Mouse (Mus musculus): Measurements from ENCODE around the gene B3gat1. TPM values are rescaled to one million over a fixed set of nuclear protein-coding genes. Genes with fewer than 3 reads are reported as not detected.

Gene B3gat1
- 192 and 233 TPM in 2 replicates for polyA plus RNA-seq (2012; rRNA removed)

DNA sequence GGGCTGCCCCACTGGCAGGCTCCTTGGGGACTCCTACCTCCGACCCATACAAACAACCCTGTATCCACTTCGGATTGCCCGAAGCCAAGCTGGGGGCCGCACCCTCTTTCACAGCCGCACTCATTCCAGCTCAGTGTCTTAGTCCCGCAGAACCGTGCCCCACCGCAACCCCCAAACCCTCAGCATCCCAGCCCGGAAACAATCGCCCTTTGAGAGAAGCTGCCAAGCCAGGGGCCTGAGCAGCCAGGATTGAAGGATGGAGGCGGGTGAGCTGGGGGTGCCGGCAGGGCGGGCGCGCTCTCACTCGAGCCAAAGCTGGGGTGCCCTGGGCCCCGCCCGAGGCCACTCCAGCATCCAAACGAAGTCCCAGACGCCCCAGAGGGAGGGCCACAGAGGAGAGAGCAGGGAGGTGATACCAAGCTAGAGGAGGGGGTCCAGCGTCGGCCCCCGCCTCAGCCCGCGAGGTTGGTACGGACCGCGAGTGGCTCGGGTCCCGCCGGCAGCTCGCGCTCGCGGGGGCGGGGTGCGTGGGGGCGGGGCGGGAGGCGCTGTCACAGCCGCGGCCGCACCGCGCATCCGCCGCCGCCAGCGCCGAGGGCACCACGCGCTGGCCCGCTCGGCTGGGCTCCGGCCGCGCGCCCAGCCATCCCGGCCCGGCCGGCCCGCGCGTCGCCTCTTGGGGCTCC is at the start of gene B3gat1:
TSS of gene B3gat1 (plus strand) at position 523 of the 686 bp plus-strand sequence.
- DNase-seq (ENCODE audit: extremely low spot score in 1 of 2, low spot score in 1 of 2) = peak in 1 of 2 experiments; percentile 53

DNA sequence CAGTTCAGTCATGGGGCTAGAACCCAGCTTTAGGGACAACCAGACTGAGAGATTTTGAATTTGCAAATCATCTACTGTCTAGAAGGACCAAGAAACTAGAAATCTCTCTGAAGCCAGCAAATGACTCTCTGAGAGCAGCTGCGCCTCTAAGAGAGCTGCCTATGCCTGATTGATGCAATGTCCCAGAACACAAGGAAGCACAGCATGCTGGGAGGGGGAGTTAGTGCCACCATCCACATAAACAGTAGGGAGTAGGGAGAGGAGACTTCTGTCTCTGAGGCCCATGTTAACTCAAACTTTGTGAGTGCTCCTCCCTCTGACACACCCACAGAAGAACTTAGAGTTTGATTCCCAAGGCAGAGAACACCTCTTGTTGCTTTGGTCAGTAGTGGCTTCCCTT is 44.4 kb upstream of the B3gat1 start:
- no peak for DNase-seq (ENCODE audit: extremely low spot score in 1 of 2, low spot score in 1 of 2)

DNA sequence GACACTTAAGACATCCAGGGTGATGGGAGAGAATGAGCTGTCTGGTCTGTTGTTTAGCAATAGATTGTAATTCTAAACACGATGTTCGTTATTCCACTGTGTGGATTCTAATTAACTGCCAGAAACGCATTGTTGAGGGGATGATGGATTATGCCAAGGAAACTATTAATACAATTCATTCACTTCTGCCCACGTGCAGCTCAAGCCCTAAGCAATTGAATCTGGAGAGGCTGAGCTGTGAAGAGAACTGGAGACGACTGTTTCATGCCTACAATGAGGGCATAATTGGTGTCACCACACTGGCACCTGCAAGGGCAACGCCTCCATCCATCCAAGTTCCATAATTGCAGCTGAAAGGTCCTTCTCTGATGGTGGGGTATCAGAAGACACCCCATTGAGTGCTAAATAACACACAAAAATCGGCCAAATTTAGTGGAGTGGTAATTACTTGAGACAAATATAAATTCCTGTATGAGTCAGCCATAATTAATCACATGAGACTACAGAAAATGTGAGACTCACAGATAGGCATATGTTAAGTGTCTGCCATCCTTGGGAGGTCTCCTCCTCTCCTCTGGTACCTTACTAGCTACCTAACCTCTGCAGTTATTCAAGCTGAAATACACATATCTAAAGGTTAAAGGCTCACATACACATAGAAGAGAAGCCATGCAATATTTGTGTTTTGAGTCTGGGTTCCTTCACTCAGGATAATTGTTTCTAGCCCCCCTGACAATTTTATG is 43.4 kb upstream of the B3gat1 start:
- peak in 1 of 2 experiments; percentile 17 for DNase-seq (ENCODE audit: extremely low spot score in 1 of 2, low spot score in 1 of 2)

DNA sequence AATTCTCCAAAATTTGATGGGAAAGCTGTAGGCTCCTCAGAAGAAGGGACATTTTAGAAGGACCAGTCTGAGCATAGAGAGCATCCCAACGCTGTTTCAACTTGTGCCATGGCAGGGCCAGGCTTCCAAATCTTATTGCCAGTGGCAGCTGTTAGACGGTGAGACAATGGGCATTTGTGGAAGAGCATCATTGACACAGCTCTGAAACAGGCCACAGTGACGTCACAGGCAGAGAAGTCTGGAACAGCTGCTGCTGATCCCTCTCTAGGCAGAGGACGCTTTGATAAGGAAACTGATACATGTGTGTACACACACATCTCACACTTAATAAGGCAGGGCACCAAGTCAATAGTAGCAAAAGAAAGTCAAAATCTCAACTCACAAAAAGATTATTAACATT is 40.9 kb upstream of the B3gat1 start:
- DNase-seq (ENCODE audit: extremely low spot score in 1 of 2, low spot score in 1 of 2) = peak in 1 of 2 experiments; percentile 17

DNA sequence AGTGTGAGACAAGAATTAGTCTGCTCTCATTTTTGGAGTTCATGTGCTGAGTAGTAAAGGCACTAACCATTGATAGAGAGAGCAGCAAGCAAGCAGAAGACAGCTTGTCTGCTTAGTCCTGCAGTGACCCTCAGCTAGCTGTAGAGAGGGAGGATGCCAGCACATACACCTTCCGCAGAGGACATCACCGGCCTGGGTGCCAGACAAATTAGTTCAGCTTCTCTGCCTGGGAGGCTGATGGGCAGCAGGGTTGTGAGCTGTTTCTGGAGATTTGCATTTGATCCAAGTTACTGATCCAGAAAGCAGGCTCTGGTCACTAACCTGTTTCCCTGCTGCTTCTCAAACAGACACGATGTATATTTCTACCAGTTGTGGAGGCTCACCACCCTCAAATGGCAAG is 38.9 kb upstream of the B3gat1 start:
- DNase-seq (ENCODE audit: extremely low spot score in 1 of 2, low spot score in 1 of 2) = no peak

DNA sequence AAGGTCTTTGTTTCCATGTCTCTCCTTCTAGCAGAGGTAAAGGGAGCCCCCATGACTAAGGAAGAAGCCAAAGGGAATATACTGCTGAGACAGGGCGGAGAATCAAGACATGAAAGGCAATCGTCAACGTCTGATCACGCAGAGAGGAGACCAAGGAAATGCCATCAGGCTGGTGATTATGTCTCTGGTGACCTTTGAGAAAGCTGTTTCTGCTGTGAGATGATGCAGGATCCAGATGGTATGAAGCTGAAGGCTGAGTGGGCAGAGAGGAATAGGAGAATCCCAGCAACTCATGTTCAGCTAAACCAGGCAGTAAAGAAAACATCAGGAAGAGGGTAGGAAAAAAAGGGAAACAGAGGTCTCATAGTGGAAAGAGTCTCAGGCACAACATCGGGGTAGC is 38.4 kb upstream of the B3gat1 start:
- DNase-seq (ENCODE audit: extremely low spot score in 1 of 2, low spot score in 1 of 2) = peak; percentile 41 to 62

DNA sequence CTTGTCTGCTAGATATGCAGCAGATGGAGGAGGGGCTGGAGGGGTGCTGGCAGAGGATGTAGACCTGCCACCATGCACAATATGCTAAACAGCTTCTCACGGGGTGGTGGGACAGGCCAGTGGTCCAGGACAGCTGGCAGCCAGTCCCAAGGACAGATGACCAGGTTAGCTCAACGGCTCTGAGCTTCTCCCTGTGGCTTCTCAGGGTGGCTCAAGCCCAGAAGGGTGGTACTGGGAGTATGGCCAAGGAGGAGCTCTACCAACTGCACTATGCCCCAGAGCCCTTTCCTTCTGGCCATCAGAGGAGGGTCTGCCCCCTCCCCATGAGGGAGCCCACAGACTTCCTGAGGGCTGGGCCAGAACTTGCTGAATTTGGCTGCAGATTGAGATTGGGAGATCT is 35.2 kb upstream of the B3gat1 start:
- no peak for DNase-seq (ENCODE audit: extremely low spot score in 1 of 2, low spot score in 1 of 2)

DNA sequence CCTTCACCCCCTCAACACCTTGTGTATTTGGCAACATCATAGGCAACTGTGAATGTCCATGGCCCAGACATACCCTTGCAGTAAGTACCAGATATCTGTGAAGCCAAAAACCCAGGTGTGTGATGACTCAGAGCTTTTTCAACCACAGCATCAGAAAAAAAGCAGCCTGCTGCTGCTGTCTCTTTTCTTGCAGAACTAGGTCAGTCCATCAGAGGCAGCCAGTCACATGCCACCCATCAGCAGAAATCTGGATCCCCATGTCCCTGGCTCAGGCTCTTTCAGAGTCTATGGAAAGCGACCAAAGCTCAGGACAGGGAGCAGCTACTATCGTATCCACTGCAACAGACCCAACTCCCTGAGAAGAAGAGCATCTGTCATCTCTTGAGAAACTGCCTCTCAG is 33.2 kb upstream of the B3gat1 start:
- DNase-seq (ENCODE audit: extremely low spot score in 1 of 2, low spot score in 1 of 2) = peak; percentile 28 to 49

DNA sequence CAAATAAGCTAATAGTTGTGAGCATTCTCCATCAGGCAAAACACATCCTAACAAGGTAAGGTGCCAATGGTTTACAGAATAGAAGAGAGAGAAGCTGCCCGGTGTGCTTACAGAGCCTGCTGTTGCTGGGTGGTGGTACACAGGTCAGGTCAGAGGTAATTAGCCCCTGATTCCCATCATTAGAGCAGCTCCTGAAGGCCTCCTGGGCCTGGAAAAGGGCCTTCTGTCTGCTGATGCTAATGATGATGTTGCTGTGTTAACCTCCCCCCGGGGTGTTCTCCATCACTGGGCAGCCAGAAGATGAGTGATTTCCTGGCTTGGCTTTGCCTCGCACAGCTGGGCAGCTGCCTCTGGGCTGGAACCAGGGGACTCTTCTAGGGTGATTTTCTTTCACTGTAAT is 15.1 kb upstream of the B3gat1 start:
- no peak for DNase-seq (ENCODE audit: extremely low spot score in 1 of 2, low spot score in 1 of 2)

DNA sequence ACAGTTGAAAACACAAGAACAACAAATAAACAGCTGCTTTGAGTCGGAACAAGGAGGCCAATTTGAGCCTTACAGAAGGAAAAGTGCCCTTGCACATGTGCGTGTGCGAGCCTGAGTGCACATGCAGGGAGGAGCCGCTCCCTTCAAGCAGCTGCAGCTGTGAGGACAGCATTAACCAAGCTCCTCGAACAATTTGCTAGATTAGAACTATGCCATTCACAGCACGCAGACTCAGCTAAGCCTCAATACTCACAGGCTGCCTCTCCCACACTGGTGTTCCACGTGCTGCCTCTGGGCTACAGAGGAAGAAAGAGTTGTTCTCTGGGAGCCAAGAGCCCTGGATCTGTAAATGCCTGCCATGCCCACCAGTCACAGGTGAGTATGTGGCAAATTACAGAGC is 11.8 kb upstream of the B3gat1 start:
- DNase-seq (ENCODE audit: extremely low spot score in 1 of 2, low spot score in 1 of 2) = no peak

DNA sequence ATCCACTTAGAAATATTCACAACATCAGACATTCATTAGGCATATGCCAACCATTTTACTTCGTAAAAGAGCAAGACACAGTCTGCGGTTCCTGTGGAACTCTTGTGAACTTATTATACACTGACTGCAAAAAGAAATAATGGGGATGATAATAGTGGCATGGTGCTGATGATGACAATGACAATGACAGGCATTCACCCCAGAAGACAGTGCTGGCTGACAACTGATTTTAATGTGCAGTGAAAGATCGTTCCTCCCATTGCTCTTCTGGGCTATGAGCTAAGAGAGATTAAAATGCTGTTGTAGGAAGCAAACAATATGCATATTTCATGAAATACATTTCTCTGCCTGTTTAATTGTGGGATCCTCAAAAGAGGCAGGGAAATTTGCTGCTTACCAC is 7.8 kb upstream of the B3gat1 start:
- no peak for DNase-seq (ENCODE audit: extremely low spot score in 1 of 2, low spot score in 1 of 2)

DNA sequence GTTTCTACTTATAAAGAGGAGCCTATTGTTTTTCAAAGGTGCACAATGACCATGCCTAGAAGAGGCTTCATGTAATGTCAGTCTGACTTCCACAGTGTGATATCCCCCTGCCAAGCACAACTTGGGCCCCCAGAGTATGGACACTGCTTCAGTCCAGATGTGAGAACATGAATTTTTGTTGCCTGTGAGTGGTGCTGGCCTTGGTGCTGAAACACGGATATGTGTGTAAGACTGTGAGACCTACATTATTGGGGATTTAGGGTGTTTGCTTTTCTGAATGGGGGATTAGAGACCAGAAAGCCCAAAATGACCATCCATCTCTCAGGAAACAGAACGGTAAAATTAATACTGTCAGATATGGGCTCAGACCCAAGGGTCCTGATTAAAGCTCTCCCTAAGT is 6.1 kb upstream of the B3gat1 start:
- DNase-seq (ENCODE audit: extremely low spot score in 1 of 2, low spot score in 1 of 2) = no peak

DNA sequence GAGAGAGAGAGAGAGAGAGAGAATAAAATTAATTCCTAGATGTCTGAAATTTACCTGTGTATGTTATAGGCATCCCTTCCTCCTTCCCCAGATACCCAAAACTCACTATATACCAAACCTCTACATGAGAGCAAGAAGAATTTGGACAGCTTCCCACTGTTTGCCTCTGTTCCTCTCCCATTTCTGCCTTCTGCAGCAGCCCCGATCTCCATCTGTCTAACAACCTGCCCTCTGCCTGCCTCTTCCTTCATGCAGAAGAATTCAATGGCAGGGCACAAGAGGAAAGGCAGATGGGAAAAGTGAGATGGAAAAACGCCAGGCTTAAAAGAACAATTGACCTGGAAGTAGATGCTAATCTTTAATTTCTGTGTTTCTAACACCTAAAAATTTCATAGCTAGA is 5.0 kb upstream of the B3gat1 start:
- peak in 1 of 2 experiments; percentile 52 for DNase-seq (ENCODE audit: extremely low spot score in 1 of 2, low spot score in 1 of 2)

DNA sequence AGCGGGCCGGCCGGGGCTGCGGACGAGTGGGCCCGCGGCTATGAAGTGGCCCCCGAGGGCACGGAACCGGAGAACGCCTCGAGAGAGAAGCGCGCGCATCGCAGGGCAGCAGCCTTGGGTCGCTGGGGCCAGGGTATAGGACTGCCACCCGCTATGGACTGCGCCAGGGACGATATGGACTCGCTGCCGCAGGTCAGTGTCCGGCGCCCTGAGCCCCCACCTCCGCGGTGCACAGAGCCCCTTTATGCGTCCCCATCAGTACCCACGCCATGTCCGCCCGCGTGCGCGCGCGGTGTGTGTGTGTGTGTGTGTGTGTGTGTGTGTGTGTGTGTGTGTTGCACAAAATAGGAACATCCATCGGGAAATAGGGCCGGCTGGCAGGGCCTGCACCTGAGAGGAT is 458 bp downstream of the B3gat1 start:
- peak in 1 of 2 experiments; percentile 47 for DNase-seq (ENCODE audit: extremely low spot score in 1 of 2, low spot score in 1 of 2)

DNA sequence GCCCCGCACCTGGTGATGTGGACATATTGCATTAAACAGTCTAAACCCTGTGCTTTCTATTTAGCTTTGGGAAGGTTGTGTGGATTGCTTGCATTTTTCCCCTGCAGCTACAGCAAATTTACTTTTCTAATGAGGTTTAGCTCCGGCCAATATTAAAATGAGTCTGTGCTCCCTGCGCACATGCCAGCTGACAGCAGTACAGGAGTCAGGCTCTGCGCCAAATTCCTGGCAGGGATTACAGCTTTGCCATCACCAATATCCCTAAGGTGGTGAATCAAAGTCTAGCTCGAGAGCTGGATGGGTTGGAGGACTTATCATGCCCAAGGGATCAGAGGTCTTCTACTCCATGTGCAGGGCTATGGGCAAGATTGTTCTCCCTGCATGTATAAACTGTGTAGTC is 3.6 kb downstream of the B3gat1 start:
- DNase-seq (ENCODE audit: extremely low spot score in 1 of 2, low spot score in 1 of 2) = no peak

DNA sequence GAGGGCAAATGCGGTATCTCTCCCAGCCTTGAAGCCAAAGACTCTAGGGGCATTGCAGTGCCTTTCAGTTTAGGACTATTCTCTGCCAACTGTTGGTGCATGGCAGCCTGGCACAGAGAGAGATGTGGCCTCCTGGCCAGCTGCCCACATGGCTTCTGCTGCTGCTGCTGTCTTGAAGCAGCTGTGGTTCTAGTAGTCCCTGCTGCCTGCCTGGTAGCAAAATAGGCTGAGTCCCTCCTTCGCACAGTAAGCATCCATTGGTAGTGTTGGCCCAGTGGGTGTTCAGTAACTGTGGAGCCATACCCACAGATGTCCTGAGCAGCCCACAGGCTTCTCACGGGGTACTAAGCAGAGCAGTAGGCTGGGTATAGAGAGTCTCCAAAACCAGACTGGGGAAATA is 9.3 kb downstream of the B3gat1 start:
- DNase-seq (ENCODE audit: extremely low spot score in 1 of 2, low spot score in 1 of 2) = peak; percentile 68 to 71

DNA sequence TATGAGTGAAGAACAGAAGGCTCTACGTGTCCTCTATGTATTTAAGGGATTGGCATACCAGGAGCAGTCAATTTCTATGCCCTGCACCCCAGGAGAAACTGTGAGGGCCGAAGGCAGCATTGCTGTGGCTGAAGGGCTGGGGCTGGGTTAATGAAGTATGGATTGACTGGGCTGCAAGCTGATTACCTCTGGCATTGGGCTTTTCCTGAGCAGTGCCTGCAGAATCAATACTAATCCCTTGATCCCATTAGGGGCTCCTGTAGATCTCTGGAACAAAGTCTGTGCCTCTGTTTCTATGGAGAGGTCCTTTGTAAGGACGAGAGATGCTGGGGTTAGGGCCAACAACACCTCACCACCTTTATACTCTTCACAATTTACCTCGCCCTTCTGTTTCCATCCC is 13.6 kb downstream of the B3gat1 start:
- DNase-seq (ENCODE audit: extremely low spot score in 1 of 2, low spot score in 1 of 2) = no peak

DNA sequence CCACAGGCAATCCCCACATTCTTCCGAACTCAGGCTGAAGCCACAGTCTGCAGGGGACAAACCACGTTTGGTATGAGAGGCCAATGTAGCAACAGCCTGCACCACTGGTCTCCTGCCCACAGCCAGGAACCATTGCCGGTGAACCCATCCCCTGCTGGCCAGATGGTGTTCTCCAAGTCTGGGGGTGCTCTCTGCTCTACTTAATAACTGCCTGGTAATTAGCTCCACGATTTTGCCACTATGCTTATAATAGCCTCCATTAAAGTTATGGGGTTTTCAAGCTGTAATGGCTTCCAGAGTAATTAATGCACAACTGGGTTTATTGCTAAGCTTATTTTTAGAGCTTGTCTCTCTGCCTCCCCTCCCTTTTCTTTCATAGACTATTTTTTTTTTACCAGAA is 15.4 kb downstream of the B3gat1 start:
- DNase-seq (ENCODE audit: extremely low spot score in 1 of 2, low spot score in 1 of 2) = no peak

DNA sequence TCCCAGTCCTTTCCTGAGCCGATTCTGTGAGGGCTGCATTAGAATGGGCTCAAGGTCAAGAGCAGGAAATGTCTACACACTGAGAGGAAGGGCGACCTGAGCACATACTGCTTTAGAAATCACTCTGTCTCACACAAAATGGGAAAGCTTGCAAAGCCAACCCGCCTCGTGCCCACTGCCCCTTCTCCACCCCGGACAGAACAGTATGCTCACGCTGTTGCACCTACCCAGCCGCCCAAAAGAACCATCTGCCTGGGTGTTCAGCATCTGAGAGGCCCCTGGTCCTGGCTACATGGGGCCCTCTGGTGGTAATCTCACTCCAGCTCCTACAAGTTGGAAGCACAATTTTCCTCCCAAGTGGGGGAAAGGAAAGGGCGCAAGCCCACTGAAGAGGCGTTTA is 26.6 kb downstream of the B3gat1 start:
- peak; percentile 29 to 82 for DNase-seq (ENCODE audit: extremely low spot score in 1 of 2, low spot score in 1 of 2)

DNA sequence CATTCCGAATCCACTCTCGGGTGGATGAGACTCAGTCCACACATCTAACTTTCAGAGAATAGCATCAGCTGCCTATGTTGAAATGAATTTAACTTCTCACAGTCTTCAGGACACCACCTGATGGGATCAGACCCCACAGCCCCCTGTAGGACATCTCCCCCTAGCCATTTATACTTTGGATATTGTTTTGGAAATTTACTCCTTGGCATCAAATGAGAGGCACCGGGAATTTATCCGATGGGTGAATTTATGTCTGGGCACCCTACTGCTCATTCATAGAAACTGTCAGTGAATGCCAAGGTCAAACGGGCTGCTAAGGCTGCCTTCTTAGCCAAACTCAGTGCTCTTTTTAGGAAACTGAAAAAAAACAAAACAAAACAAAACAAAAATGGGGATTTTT is 27.0 kb downstream of the B3gat1 start:
- no peak for DNase-seq (ENCODE audit: extremely low spot score in 1 of 2, low spot score in 1 of 2)

DNA sequence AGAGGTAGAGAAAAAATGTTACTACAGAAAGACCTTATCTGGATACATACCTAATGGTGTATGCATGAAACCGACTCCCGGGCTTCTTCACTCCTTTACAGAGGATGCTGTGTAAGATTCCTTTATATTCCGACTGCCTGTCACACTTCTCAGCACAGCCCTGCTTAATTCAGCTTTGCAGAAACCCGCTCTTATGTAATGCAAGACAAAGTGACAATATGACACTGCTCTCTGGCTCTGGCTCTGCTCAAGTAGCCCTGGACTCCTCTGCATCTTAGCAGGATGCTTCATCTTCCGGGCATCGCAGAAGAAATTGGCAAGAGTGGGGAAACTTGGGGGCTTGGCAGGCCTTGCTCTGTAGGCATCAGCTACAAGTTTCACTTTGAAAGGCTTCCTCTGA is 28.9 kb downstream of the B3gat1 start:
- no peak for DNase-seq (ENCODE audit: extremely low spot score in 1 of 2, low spot score in 1 of 2)

DNA sequence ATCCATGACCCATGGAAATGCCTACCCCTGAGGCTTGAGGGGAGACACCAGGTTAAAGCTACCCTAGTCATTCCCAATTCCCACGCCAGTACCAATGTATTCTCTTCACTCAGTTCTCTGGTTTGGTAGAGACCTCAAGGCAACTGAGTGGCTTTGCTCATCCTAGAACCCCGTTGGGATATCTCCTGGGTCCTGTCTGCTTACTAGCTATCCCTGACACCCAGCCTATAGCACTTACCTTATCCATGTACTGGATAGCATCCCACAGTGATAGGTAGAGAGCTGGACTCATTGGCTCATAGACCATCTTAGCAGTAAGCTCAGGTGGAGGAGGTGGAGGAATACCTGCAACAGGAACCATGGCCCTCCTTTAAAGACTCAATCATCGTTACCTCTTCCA is 34.7 kb downstream of the B3gat1 start:
- DNase-seq (ENCODE audit: extremely low spot score in 1 of 2, low spot score in 1 of 2) = no peak

Data from frontal cortex, adult 2 months (tissue).